Mouse (Mus musculus) adrenal gland, postnatal 10 days (tissue): ENCODE data around the gene Tmprss11b. TPM values are rescaled to one million over a fixed set of nuclear protein-coding genes. Genes with fewer than 3 reads are reported as not detected.

ENCODE experiments used
- DNase-seq: peaks from one replicate; pipeline ENCODE4 v3.0.0; 2021; ENCODE audit warnings: mixed read lengths
- long read RNA-seq, 2 experiments: library from polyadenylated mRNA; stranded (forward); transcript quantifications; one replicate each; pipeline ENCODE4 v2.0.0; 2021
- total RNA-seq, 2 experiments: library from RNA; stranded (reverse); gene quantifications; 2 replicates each; pipeline ENCODE4 v1.2.3; 2021

Tmprss11b gene
- not detected for total RNA-seq
- long read RNA-seq, experiment 1: 0 reads
- long read RNA-seq, experiment 2: 0 reads

DNA sequence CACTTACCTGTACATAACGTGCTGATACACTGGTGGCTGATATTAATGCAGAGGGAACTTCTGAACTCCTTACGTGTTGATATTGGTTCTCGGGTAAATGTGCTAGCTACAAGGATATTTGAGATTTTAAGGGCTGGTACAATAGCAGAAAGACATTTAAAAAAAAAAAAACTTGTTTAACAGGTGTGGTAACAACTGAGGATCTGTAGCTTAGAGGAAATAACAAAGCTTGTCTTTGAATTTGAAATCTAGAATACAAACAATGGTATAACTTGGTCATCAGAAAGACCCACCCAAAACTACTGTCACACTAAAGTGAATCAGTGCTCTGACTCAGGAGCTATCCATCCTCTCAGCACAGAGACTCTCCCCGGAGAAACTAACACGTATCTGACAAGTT is at the start of gene Tmprss11b:
TSS of gene Tmprss11b (minus strand) at position 101 of the 400 bp plus-strand sequence.
- no peak for DNase-seq

DNA sequence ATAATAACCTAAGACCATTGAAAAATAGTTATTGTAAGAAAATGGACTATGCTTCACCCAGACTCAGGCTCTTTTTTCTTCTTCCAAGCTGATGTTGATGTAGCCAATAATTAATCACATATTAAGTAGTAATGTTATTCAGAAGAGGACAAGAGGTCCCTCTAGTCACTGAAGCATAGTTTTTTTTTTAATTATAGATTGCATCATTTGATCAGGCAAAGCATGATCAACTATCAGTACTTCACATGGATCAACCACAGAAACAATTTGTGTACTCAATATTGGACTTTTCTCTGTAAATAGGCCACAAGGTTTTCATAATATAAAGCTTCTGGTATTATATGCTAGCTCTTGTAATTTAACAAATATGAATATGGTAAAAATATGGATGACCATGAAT is 48.9 kb upstream of the Tmprss11b start:
- no peak for DNase-seq

DNA sequence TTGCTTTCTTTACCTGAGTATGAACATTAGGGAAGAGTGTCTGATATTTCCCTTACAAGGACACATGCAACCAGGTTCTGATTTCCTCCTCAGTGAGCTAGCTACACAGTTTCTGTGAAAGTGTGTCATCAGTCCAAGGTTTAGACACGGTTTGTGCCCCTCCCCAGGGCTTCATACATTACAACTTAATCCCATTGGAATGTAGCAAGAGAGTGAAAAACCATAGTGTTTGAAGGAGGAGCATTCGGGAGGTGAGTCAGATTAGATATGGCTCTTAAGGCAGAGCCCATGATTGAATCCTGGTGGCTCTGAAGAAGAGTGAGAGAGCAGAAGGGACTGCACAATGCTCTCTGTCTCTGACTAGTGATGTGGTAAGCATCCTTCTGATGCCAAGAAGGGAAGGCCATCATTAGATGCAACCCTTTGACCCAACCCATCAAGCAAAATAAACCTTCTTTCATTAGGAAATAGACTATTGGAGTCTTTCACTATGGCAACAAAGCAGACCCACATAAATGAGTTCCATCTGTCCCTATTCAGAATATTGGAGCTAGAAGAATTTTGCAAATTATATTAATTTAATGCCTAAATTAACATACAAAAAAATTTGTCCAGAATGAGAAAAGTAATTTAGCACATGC is 46.8 kb upstream of the Tmprss11b start:
- DNase-seq: no peak

DNA sequence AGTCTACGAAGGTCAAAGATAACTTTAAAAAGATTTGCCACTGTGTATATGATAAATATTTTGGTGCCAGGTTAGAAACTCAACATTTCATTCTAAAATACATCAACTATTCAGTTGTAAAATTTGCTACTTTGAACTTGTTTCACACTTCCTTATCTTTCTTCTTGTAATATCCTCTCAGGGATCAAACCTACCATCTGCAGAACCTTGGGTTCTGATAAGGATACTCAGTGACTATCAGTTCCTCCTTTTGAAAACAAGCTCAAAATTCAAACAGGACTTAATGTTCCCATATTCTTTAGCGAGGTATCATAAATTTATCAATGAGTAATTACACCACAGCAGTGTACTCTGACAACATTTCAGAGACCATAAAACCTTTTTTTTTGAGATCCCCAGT is 38.8 kb upstream of the Tmprss11b start:
- no peak for DNase-seq

DNA sequence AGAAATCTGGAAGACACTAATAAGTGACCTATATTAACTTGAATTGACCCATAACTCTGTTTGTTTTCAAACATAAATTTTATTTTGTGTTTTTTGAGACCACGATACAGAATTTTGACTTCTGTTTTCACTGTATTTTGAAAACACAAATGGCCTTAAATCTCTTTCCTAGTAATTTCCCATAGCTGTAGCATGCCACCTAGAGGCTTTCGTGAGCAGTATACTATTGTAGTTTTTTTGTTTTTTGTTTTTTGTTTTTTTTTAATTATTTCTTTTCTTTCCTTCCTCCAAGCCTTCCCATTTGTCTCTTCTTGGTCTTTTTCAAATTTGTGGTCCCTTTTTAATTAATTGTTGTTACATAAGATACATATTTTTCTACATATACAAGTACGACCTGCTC is 28.8 kb upstream of the Tmprss11b start:
- DNase-seq: no peak

DNA sequence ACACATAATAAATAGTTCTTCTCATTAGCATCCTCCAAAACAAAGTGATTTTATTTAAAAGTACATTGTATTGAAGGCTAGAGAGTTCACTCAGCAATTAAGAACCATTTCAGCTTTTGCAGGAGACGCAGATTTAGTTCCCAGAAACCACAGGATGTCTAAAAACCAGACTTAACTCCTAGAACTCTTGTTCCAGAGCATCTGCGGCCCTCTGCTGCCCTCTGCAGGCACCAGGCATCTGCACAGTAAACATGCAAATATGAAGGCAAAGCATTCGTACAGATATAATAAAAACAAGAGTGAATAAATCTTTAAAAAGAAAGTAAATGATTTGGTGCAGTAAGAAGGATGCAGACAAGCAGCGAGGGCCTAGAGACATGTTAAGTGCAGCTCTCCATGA is 8.5 kb upstream of the Tmprss11b start:
- peak; percentile 69 for DNase-seq

DNA sequence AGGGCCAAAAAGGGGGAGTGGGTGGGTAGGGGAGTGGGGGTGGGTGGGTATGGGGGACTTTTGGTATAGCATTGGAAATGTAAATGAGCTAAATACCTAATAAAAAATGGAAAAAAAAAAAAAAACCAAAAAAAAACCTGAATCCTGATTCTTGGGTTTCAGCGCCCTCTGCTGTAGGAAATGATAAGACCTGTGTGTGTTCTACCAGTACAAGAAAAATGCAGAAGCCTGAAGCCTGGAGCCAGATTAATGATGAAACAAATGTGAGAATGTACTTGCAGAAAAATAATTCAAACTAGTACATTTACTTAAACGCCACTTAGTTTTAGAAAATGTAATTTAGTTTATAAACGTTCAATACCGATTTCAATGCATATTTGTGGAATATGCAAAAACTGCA is 27.0 kb downstream of the Tmprss11b start:
- peak; percentile 24 for DNase-seq

DNA sequence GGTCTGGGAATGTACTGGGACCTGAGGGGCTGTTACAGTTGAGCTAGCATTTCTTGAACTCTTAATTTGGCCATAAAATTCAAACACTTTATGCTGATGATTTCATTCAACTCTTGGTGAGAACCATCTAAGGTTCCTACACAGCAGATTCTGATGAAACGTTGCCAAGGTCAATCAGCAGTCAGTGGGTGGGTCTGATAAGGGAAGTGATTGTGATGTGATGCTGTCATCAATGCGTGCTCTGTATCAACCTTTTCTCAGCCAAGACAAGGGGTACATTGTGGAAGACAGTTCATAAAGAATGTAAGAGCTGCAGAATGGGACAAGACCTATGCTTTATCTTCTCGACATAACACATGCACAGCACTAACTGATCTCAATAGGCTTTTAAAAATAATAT is 35.4 kb downstream of the Tmprss11b start:
- no peak for DNase-seq

DNA sequence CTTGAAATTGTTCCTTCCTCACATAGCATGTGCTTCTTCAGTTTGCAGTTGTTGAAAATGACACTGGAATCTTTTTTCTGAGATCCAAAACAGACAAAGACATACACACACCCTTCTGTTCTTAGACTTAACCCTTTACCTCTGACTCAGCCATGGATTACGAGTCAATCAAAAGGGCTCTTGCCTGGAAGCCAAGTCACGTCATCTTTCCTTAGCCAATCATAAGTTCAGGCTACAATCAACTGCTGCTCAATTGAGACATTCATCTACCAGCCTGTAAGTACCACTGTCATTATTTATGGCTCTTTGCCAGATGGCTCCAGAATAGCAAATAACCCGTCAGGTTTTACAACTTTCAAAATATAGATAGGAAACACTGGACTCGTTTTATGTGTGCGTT is 43.8 kb downstream of the Tmprss11b start, which contains the start of gene Tmprss11f:
TSS of gene Tmprss11f (minus strand) at position 101 of the 400 bp plus-strand sequence.
- DNase-seq: no peak

DNA sequence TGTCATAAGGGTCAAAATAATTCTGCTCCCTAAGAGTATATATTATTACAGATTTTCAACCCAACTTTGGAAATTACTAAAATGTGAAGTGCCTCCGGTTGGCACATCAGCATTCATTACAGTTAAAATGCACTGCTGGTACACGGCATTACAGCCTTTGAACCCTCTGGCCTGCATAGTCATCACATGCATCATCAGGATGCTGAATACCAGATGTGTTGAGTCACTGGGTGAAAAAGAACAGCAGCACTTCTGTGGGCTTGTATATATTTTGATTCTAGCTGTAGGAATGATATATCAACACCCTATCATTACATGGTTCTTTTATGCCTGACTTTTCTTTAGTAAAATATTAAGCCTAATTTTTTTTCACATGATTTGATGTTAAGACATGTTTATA is 45.5 kb downstream of the Tmprss11b start:
- DNase-seq: no peak

DNA sequence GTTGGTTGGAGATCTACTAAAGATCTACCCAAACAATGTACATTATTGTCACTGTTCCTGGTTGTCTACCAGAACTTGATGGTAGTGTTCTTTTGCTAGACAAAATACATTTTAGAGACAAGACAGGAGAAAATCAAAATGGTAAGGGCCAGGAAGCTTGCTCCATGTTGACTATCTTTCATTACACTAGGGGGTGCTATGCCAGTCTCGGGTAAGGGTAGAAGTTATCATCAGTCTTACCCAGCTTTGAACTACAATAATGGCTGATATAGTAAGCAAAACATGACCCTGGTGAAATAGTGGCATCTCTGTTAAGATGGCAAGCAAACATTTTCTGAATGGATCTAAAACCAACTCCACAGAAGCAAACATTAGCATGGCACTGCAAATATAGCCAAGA is 54.4 kb downstream of the Tmprss11b start:
- DNase-seq: no peak

Other genes starting within 250 kb of the Tmprss11b start
- gene Tmprss11a, start 207.4 kb downstream of the Tmprss11b start, total RNA-seq: not detected
- not detected for gene Tmprss11g, start 157.8 kb downstream of the Tmprss11b start, total RNA-seq
- gene Tmprss11f, start 43.9 kb downstream of the Tmprss11b start, total RNA-seq: not detected
- gene Tmprss11e, start 69.5 kb upstream of the Tmprss11b start, total RNA-seq: not detected
- gene Ythdc1, start 127.9 kb upstream of the Tmprss11b start, total RNA-seq: 10 to 100 TPM; 52.7 to 54.9 TPM
- 10 to 100 TPM; 12.1 to 24.2 TPM for gene Ugt2b34, start 230.6 kb upstream of the Tmprss11b start, total RNA-seq